Mouse (Mus musculus) liver, adult 2 months (tissue): Measurements from ENCODE around the gene Robo1.

Source experiments
- CTCF ChIP-seq: fragments of 200-500 bp; IDR thresholded peaks from 2 replicates; pipeline ENCODE4 v1.5.1; 2011; ENCODE audit warnings: low read depth, low read length, control low read depth
- POLR2A ChIP-seq: fragments of 200-500 bp; IDR thresholded peaks from 2 replicates; pipeline ENCODE4 v1.6.1; 2011; ENCODE audit warnings: low read length, control low read depth; ENCODE audit not compliant: insufficient read depth; ENCODE audit errors: extremely low read depth

DNA sequence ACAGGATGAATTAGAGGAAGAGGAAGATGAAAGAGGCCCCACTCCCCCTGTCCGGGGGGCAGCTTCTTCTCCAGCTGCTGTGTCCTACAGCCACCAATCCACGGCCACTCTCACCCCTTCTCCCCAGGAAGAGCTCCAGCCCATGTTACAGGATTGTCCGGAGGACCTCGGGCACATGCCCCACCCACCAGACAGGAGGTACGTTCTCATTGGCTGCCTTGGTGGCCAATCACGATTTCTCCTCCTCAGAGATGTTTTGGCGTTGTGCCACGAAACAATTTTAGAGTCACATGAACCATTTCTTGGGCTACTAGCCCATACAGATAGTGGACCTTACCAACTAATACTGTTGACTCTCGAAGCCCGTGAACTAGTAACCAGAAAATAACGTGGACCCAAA, 704.8 kb downstream of the Robo1 start:
- TF ChIP-seq CTCF (no peak), POLR2A (no peak)
